Mouse (Mus musculus) Patski (cell line): ENCODE measurements around the gene Vmn2r84. TPM values are rescaled to one million over a fixed set of nuclear protein-coding genes. Genes with fewer than 3 reads are reported as not detected.
"Not testable (repeated sequence)": the region's sequence is repeated elsewhere in the genome, so short reads cannot be mapped to it uniquely, and the experiment has no call there.

ENCODE experiments used
- ATAC-seq: fragments of 100-300 bp; one replicate; pipeline ENCODE4 v1.8.0; 2021
- CTCF ChIA-PET: fragments of 350-600 bp; sonication (Branson Sonifier 250); formaldehyde crosslinking; loops from one replicate; lab custom pipeline; 2022; ENCODE audit warnings: inconsistent platforms; lab: Charles Lee
- POLR2A ChIA-PET: fragments of 350-600 bp; sonication (Branson Sonifier 250); formaldehyde crosslinking; loops from one replicate; lab custom pipeline; 2022; ENCODE audit warnings: antibody characterized with exemption, inconsistent platforms; lab: Charles Lee
- DNase-seq: peaks from one replicate; pipeline ENCODE4 v3.0.0-alpha.2; 2011; ENCODE audit warnings: low read depth, low spot score
- H3K27me3 ChIP-seq: fragments of 371-371 bp; one replicate; pipeline ENCODE4 v1.5.1; 2021
- CTCF ChIP-seq: fragments of 100-300 bp; IDR thresholded peaks from one replicate; pipeline ENCODE4 v1.5.1; 2021
- in situ Hi-C: fragments of 300-500 bp; cut with MboI; formaldehyde crosslinking; loops from 3 replicates; pipeline ENCODE4 v1.11.1; 2018; ENCODE audit warnings: low pct_unique_long_range_greater_than_20kb, mixed read lengths
- polyA plus RNA-seq: library from polyadenylated mRNA; unstranded; gene quantifications from one replicate; pipeline ENCODE4 v1.2.3, GENCODE M21; 2021

The Vmn2r84 gene
- polyA plus RNA-seq, 1 experiment from 2014 or later: not detected

DNA sequence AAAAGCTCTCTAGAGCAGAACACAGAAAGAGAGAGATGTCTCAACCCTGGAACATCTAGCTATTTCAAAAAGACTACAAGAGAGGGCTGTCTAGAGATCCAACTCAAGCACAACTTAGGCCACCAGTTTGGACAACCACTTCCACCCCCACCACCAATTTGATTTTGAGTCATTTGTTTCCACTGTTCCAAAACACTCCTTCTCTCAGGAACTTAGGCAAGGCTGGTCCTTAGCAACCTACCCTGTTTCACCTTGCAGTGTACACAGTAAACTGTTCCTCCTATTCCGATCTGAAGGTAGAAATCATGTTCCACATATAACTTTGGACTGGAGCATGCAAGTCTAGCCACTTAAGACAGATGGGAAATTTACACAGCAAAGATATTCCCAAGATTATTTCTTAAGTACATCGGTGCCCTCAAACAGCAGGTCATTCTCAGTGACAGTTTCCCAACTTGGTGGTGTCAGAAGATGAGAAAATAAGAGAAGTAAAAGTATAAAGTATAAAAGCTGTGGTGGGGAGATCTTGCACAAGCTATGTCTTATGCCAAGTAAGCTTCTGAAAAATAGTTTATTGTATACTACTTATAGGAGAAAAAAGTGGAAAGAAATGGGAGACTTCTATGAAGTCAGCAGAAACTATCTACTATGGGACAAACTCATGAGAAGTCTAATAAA is 24.0 kb downstream of the Vmn2r84 start:
- POLR2A ChIA-PET: no interaction called here

DNA sequence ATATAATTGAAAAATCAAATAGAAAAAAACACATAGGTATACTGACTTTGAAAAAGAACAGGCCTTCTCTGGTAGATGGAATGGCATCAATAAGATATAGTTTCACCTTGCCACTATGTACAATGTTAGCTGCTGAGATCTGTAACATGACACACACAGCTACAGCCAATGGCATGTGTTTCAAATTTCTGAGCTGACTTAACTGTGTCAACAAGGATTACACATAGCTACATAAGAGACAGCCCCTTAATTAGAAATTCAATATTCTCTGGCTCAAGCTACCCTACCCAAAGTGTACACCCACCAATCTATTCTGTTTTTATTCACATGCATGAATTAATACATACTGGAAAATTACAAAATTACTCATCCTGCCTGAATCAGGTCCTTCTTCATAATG is 25.7 kb downstream of the Vmn2r84 start:
- POLR2A ChIA-PET: no interaction called here
- H3K27me3 ChIP-seq: no peaks in the 10 kb centered on the region
- ATAC-seq: no peak
- no peak for TF ChIP-seq CTCF
- in situ Hi-C loops: no loop called here
- CTCF ChIA-PET: no interaction called here
- no peak for DNase-seq

More for the DNA sequence above, 24.0 kb downstream of the Vmn2r84 start:
- ATAC-seq (no peak), DNase-seq (no peak)
- in situ Hi-C loops: no loop called here
- H3K27me3 ChIP-seq: no peaks in the 10 kb centered on the region
- CTCF ChIA-PET: no interaction called here
- no peak for TF ChIP-seq CTCF

DNA sequence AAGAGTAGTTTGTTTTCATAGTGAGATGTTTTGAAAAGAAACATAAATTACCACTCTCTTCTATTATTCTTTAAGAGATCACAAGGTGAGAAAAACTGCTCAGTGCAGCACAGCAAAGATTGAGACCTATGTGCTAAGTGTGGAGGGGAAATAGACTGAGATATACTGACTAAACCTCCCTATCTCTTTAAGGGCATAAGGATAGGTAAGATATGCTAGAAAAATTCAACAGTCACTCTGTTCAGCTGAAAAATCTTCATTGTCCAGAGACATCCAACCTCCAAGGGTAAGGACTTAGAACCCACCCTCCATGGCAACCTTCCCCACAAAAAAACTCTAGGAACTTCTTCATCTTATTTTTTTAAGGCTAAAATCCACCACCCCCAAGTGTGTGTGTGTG is 29.4 kb downstream of the Vmn2r84 start:
- no peak for ATAC-seq
- POLR2A ChIA-PET: no interaction called here

DNA sequence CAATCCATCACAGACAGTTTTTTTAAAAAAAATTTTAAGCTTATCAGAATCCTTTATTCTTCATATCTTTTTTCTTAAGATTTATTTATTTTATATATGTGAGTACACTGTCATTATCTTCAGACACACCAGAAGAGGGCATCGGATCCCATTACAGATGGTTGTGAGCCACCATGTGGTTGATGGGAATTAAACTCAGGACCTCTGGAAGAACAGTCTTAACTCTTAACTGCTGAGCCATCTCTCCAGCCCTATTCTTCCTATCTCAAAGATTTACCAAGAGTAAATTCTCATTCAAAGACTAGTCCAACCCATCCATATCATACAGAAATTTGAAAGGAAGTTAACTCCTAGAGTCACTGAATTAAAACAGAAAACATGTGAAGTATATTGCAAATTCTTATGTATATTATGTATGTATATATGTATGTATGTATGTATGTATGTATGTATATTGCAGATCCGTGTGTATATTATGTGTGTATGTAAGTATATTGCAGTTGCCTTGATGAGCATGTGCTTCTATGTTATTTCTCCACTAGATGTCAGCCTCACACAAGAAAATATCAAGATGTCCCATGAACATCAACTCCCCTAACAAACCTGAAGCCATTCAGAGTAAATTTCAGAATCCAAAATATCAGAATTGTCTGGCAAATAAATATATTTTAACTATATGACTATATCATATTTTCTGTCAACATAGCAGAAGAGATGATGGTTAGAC is 30.5 kb downstream of the Vmn2r84 start:
- DNase-seq: no peak
- ATAC-seq: no peak
- POLR2A ChIA-PET: no interaction called here
- CTCF ChIA-PET: no interaction called here
- H3K27me3 ChIP-seq: no peaks in the 10 kb centered on the region
- peak; percentile 27 for TF ChIP-seq CTCF
- in situ Hi-C loops: no loop called here

More for the DNA sequence above, 29.4 kb downstream of the Vmn2r84 start:
- in situ Hi-C loops: no loop called here
- TF ChIP-seq CTCF: no peak
- CTCF ChIA-PET: no interaction called here
- DNase-seq: no peak
- no peaks in the 10 kb centered on the region for H3K27me3 ChIP-seq

DNA sequence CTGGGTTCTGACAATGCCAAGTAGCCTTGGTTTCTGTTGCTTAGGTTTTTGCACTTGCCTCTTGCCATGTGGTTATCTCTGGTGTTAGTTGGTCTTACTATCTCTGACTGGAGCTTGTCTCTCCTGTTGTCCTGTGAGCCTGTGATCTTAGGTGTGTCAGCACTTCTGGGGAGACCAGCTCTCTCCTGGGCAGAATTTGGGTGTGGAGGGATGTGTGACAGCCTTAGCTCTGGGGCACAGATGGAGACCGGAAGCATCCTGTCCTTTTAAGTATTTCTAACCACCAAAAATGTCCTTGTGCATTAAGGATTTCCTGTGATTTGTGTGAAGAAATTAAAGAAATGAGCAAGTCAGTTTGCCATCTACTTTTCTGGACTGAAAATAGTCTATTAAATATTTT is 50.1 kb downstream of the Vmn2r84 start:
- in situ Hi-C loops: no loop called here
- CTCF ChIA-PET: interaction anchor here (1.8 kb wide), 1 partner anchor 16 kb away, joined by 5 read pairs; no protein-coding TSS in a partner anchor
- no peaks in the 10 kb centered on the region for H3K27me3 ChIP-seq
- DNase-seq (no peak), ATAC-seq (no peak)
- POLR2A ChIA-PET: no interaction called here
- TF ChIP-seq CTCF: no peak

DNA sequence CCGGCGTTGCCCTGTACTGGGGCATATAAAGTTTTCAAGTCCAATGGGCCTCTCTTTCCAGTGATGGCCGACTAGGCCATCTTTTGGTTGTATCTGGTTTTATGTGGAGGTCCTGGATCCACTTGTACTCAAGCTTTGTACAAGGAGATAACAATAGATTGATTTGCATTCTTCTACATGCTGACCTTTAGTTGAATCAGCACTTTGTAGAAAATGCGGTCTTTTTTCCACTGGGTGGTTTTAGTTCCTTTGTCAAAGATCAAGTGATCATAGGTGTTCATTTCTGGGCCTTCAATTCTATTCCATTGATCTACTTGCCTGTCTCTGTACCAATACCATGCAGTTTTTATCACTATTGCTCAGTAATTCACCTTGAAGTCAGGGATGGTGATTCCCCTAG is 54.1 kb downstream of the Vmn2r84 start:
- ATAC-seq, H3K27me3 ChIP-seq, DNase-seq, in situ Hi-C loops, CTCF ChIA-PET, POLR2A ChIA-PET: not testable (repeated sequence)

DNA sequence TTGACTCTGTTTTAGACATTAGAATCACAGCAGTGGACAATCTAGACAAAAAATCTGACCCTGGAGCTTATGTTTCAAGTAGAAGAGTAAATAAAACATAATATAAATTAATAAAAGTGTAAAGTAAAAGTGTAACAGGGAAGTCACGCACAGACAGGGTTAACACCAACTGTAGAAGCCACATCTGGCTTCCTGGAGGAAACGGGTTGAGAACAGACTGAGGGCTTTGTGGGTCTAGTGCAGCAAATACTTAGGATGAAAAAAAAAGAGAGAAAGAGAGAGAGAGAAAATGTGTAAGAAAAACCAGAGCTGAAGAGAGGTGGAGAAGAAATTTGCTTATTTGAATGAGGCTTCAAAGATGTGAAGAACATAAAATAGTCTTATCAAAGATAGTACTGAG is 56.6 kb downstream of the Vmn2r84 start:
- POLR2A ChIA-PET: no interaction called here
- DNase-seq (no peak), ATAC-seq (no peak)
- CTCF ChIA-PET: no interaction called here
- no peak for TF ChIP-seq CTCF
- H3K27me3 ChIP-seq: no peaks in the 10 kb centered on the region
- in situ Hi-C loops: no loop called here

DNA sequence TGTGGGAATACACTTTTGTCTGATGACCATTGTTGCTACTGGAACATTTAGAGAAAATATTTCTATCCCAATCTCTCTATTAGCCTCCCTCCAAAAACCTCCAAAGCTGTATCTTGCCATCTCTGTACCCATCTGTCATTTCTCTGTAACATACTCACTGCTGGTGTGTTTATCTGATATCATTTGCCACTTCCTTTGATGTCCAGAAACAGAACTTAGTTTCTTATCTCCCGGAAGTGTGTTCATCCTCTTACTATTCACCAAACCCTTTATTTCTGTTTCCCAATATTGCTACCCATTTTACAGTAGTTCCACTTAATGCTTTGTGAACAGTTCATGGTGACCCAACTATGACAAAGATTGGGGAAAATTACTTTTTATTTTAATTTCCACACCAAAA is 57.7 kb downstream of the Vmn2r84 start:
- ATAC-seq (no peak), DNase-seq (no peak)
- H3K27me3 ChIP-seq: no peaks in the 10 kb centered on the region
- ChIA-PET CTCF (no interaction called here), POLR2A (no interaction called here)
- in situ Hi-C loops: no loop called here
- no peak for TF ChIP-seq CTCF

DNA sequence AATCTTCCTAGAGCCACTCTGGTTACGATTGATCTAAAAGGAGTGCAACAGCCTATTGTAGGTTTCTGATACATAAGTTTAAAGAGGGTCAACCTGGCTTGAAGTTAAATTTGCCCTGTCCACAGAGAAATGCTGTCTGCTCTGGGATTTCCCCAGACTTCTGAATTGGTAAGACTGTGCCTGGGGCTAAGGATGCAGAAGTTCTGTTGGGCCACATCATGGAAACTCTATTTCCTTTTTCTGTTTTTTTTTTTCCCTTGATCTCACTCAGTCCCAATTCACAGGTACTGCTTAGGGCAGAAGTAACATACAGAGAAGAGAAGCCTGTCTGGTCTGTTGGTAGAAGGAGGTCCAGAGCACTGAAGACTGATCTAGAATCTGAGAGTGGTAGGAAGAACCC is 63.4 kb downstream of the Vmn2r84 start:
- no peak for TF ChIP-seq CTCF
- no peaks in the 10 kb centered on the region for H3K27me3 ChIP-seq
- DNase-seq: no peak
- in situ Hi-C loops: no loop called here
- ATAC-seq: no peak
- POLR2A ChIA-PET: no interaction called here
- CTCF ChIA-PET: no interaction called here

Other genes starting within 250 kb of the Vmn2r84 start
- not detected for gene Olfr825, start 227.6 kb downstream of the Vmn2r84 start, polyA plus RNA-seq
- gene Olfr826, start 210.1 kb downstream of the Vmn2r84 start, polyA plus RNA-seq: not detected
- gene Olfr827, start 179.9 kb downstream of the Vmn2r84 start, polyA plus RNA-seq: not detected
- gene Neurod4, start 114.1 kb downstream of the Vmn2r84 start, polyA plus RNA-seq: not detected
- 0.15 TPM for gene Tespa1, start 71.5 kb downstream of the Vmn2r84 start, polyA plus RNA-seq
- gene Vmn2r85, start 35.4 kb upstream of the Vmn2r84 start, polyA plus RNA-seq: not detected
- gene Vmn2r86, start 61.7 kb upstream of the Vmn2r84 start, polyA plus RNA-seq: not detected
- not detected for gene Vmn2r87, start 103.1 kb upstream of the Vmn2r84 start, polyA plus RNA-seq